Mouse (Mus musculus) forebrain, embryonic 12.5 days (tissue): ENCODE measurements around the gene Bloc1s5. TPM values are rescaled to one million over a fixed set of nuclear protein-coding genes. Genes with fewer than 3 reads are reported as not detected.

Source experiments
- ATAC-seq: fragments of 200-750 bp; cut with Nextera tagmentation; 2 replicates; pipeline ENCODE4 v1.8.0; 2017; ENCODE audit warnings: moderate TSS enrichment; ENCODE audit not compliant: low FRiP score
- H3K27ac ChIP-seq: fragments of 300-500 bp; sonication (generic); 2 replicates; pipeline ENCODE4 v1.5.1; 2016; ENCODE audit warnings: mild to moderate bottlenecking
- H3K27me3 ChIP-seq: fragments of 300-500 bp; sonication (generic); 2 replicates; pipeline ENCODE4 v1.6.1; 2016; ENCODE audit warnings: mild to moderate bottlenecking
- H3K36me3 ChIP-seq: fragments of 300-500 bp; sonication (generic); replicated peaks from 2 replicates; pipeline ENCODE4 v1.6.1; 2016; ENCODE audit warnings: mild to moderate bottlenecking
- H3K4me1 ChIP-seq: fragments of 300-500 bp; sonication (generic); 2 replicates; pipeline ENCODE4 v1.6.1; 2016
- H3K4me2 ChIP-seq: fragments of 300-500 bp; sonication (generic); 2 replicates; pipeline ENCODE4 v1.6.1; 2016; ENCODE audit warnings: mild to moderate bottlenecking, moderate library complexity
- H3K4me3 ChIP-seq: fragments of 300-500 bp; sonication (generic); replicated peaks from 2 replicates; pipeline ENCODE4 v1.5.1; 2016; ENCODE audit warnings: mild to moderate bottlenecking
- H3K9ac ChIP-seq: fragments of 300-500 bp; sonication (generic); 2 replicates; pipeline ENCODE4 v1.6.1; 2016; ENCODE audit warnings: mild to moderate bottlenecking
- H3K9me3 ChIP-seq: fragments of 300-500 bp; sonication (generic); 2 replicates; pipeline ENCODE4 v1.6.1; 2016
- WGBS: fragments of 180-500 bp; shearing (Covaris S2); methylation state at CpG from one replicate; pipeline ENCODE4 v1.1.7; 2016; 5-methylcytosine and 5-hydroxymethylcytosine counted together
- polyA plus RNA-seq: library from polyadenylated mRNA; unstranded; fragments of >200 nt; fragmentation: Nextera tagmentation; extraction: Ambion mirVana; gene quantifications from 2 replicates; pipeline ENCODE4 v1.2.1, GENCODE M21; 2016

The Bloc1s5 gene
- polyA plus RNA-seq, 1 experiment from 2014 or later = 22.3 TPM

GRCm38 (mm10) chr13:38614298-38614697 lies 20.6 kb downstream of the Bloc1s5 start:
- Histone ChIP-seq H3K4me1 (no peaks in the 10 kb centered on the region), H3K36me3 (peaks cover 8% of the 10 kb centered on the region), H3K9ac (no peak overlapping the region), H3K27ac (no peak overlapping the region), H3K4me2 (no peak overlapping the region), H3K27me3 (no peaks in the 10 kb centered on the region), H3K9me3 (no peaks in the 10 kb centered on the region), H3K4me3 (no peak overlapping the region)
- 80% methylated on average over 5 of the region's 5 CpGs for WGBS
- ATAC-seq = no peak

- Histone ChIP-seq H3K9ac (no peak overlapping the region), H3K4me1 (no peaks in the 10 kb centered on the region), H3K4me3 (no peak overlapping the region), H3K36me3 (peaks cover 8% of the 10 kb centered on the region), H3K27me3 (no peaks in the 10 kb centered on the region), H3K27ac (no peak overlapping the region), H3K9me3 (no peaks in the 10 kb centered on the region), H3K4me2 (no peak overlapping the region)
- no peak for ATAC-seq
- 94% methylated on average over 8 of the region's 8 CpGs for WGBS
Measured at GRCm38 (mm10) chr13:38613583-38613982, 21.3 kb downstream of the Bloc1s5 start.

- no peak overlapping the region for H3K4me2 ChIP-seq
- H3K27ac ChIP-seq = no peak overlapping the region
- no peaks in the 10 kb centered on the region for H3K4me1 ChIP-seq
- no peak overlapping the region for H3K9ac ChIP-seq
- peaks cover 8% of the 10 kb centered on the region for H3K36me3 ChIP-seq
- no peak for ATAC-seq
- no peaks in the 10 kb centered on the region for H3K27me3 ChIP-seq
- H3K4me3 ChIP-seq = no peak overlapping the region
- no peaks in the 10 kb centered on the region for H3K9me3 ChIP-seq
- WGBS = 91% methylated on average over 9 of the region's 9 CpGs
Measured at GRCm38 (mm10) chr13:38612608-38613007, 22.3 kb downstream of the Bloc1s5 start.

GRCm38 (mm10) chr13:38612179-38612578 lies 22.7 kb downstream of the Bloc1s5 start:
- no peak overlapping the region for H3K4me3 ChIP-seq
- no peaks in the 10 kb centered on the region for H3K27me3 ChIP-seq
- no peaks in the 10 kb centered on the region for H3K4me1 ChIP-seq
- H3K27ac ChIP-seq = no peak overlapping the region
- ATAC-seq = no peak
- peaks cover 8% of the 10 kb centered on the region for H3K36me3 ChIP-seq
- H3K4me2 ChIP-seq = no peak overlapping the region
- WGBS = 94% methylated on average over 4 of the region's 4 CpGs
- no peak overlapping the region for H3K9ac ChIP-seq
- H3K9me3 ChIP-seq = no peaks in the 10 kb centered on the region

GRCm38 (mm10) chr13:38610336-38610735 lies 24.6 kb downstream of the Bloc1s5 start:
- H3K4me1 ChIP-seq = no peaks in the 10 kb centered on the region
- no peak overlapping the region for H3K9ac ChIP-seq
- 91% methylated on average over 6 of the region's 6 CpGs for WGBS
- H3K4me3 ChIP-seq = no peak overlapping the region
- peaks cover 8% of the 10 kb centered on the region for H3K36me3 ChIP-seq
- no peaks in the 10 kb centered on the region for H3K9me3 ChIP-seq
- ATAC-seq = no peak
- H3K27ac ChIP-seq = no peak overlapping the region
- H3K4me2 ChIP-seq = no peak overlapping the region
- H3K27me3 ChIP-seq = no peaks in the 10 kb centered on the region

GRCm38 (mm10) chr13:38607130-38607529 lies 27.8 kb downstream of the Bloc1s5 start:
- no peak overlapping the region for H3K4me2 ChIP-seq
- H3K36me3 ChIP-seq = peaks cover under 1% of the 10 kb centered on the region
- 91% methylated on average over 6 of the region's 6 CpGs for WGBS
- no peak overlapping the region for H3K27ac ChIP-seq
- no peak for ATAC-seq
- H3K4me1 ChIP-seq = no peaks in the 10 kb centered on the region
- H3K4me3 ChIP-seq = no peak overlapping the region
- no peaks in the 10 kb centered on the region for H3K27me3 ChIP-seq
- H3K9ac ChIP-seq = no peak overlapping the region
- H3K9me3 ChIP-seq = no peaks in the 10 kb centered on the region

GRCm38 (mm10) chr13:38605353-38605752 lies 29.6 kb downstream of the Bloc1s5 start:
- Histone ChIP-seq H3K4me3 (no peak overlapping the region), H3K27me3 (no peaks in the 10 kb centered on the region), H3K9me3 (no peaks in the 10 kb centered on the region), H3K4me2 (no peak overlapping the region), H3K27ac (no peak overlapping the region), H3K9ac (no peak overlapping the region), H3K36me3 (no peaks in the 10 kb centered on the region), H3K4me1 (no peaks in the 10 kb centered on the region)
- WGBS = 93% methylated on average over 6 of the region's 6 CpGs
- no peak for ATAC-seq

- Histone ChIP-seq H3K4me2 (no peak overlapping the region), H3K4me3 (no peak overlapping the region), H3K36me3 (no peaks in the 10 kb centered on the region), H3K27me3 (no peaks in the 10 kb centered on the region), H3K9ac (no peak overlapping the region), H3K27ac (no peak overlapping the region), H3K4me1 (no peaks in the 10 kb centered on the region), H3K9me3 (no peaks in the 10 kb centered on the region)
- no peak for ATAC-seq
- WGBS = 91% methylated on average over 13 of the region's 13 CpGs
Measured at GRCm38 (mm10) chr13:38602966-38603365, 31.9 kb downstream of the Bloc1s5 start.

GRCm38 (mm10) chr13:38602243-38602832 lies 32.6 kb downstream of the Bloc1s5 start:
- Histone ChIP-seq H3K4me1 (no peaks in the 10 kb centered on the region), H3K27ac (no peak overlapping the region), H3K9me3 (no peaks in the 10 kb centered on the region), H3K27me3 (no peaks in the 10 kb centered on the region), H3K9ac (no peak overlapping the region), H3K36me3 (no peaks in the 10 kb centered on the region), H3K4me3 (no peak overlapping the region), H3K4me2 (no peak overlapping the region)
- ATAC-seq = no peak
- WGBS = 64% methylated on average over 17 of the region's 17 CpGs

GRCm38 (mm10) chr13:38600811-38601210 lies 34.1 kb downstream of the Bloc1s5 start:
- no peak overlapping the region for H3K4me2 ChIP-seq
- no peaks in the 10 kb centered on the region for H3K9me3 ChIP-seq
- no peak for ATAC-seq
- H3K27ac ChIP-seq = no peak overlapping the region
- no peaks in the 10 kb centered on the region for H3K36me3 ChIP-seq
- H3K9ac ChIP-seq = no peak overlapping the region
- no peaks in the 10 kb centered on the region for H3K27me3 ChIP-seq
- no peak overlapping the region for H3K4me3 ChIP-seq
- H3K4me1 ChIP-seq = no peaks in the 10 kb centered on the region
- 86% methylated on average over 11 of the region's 11 CpGs for WGBS

GRCm38 (mm10) chr13:38597076-38597475 lies 37.8 kb downstream of the Bloc1s5 start:
- H3K4me3 ChIP-seq = no peak overlapping the region
- no peak for ATAC-seq
- no peak overlapping the region for H3K4me2 ChIP-seq
- H3K9me3 ChIP-seq = no peaks in the 10 kb centered on the region
- WGBS = 64% methylated on average over 3 of the region's 3 CpGs
- H3K27me3 ChIP-seq = no peaks in the 10 kb centered on the region
- H3K4me1 ChIP-seq = peaks cover 5% of the 10 kb centered on the region; the same call in 1 of the 2 replicates
- no peaks in the 10 kb centered on the region for H3K36me3 ChIP-seq
- H3K9ac ChIP-seq = no peak overlapping the region
- H3K27ac ChIP-seq = no peak overlapping the region

GRCm38 (mm10) chr13:38596461-38596860 lies 38.4 kb downstream of the Bloc1s5 start:
- Histone ChIP-seq H3K4me3 (no peak overlapping the region), H3K27me3 (no peaks in the 10 kb centered on the region), H3K27ac (no peak overlapping the region), H3K36me3 (no peaks in the 10 kb centered on the region), H3K9ac (no peak overlapping the region), H3K4me1 (peaks cover 5% of the 10 kb centered on the region; the same call in 1 of the 2 replicates), H3K4me2 (no peak overlapping the region), H3K9me3 (no peaks in the 10 kb centered on the region)
- WGBS = 80% methylated on average over 4 of the region's 4 CpGs
- no peak for ATAC-seq

- no peak for ATAC-seq
- no peak overlapping the region for H3K27ac ChIP-seq
- H3K4me2 ChIP-seq = no peak overlapping the region
- no peaks in the 10 kb centered on the region; the same call in 1 of the 2 replicates for H3K27me3 ChIP-seq
- no peak overlapping the region for H3K4me3 ChIP-seq
- H3K4me1 ChIP-seq = peaks cover 5% of the 10 kb centered on the region; the same call in 1 of the 2 replicates
- H3K9me3 ChIP-seq = no peaks in the 10 kb centered on the region
- no peak overlapping the region for H3K9ac ChIP-seq
- H3K36me3 ChIP-seq = no peaks in the 10 kb centered on the region
- 46% methylated on average over 6 of the region's 6 CpGs for WGBS
Measured at GRCm38 (mm10) chr13:38593114-38593513, 41.8 kb downstream of the Bloc1s5 start.
